8 mouse cellular contexts compared by ENCODE assay signal in the genomic region with DNA sequence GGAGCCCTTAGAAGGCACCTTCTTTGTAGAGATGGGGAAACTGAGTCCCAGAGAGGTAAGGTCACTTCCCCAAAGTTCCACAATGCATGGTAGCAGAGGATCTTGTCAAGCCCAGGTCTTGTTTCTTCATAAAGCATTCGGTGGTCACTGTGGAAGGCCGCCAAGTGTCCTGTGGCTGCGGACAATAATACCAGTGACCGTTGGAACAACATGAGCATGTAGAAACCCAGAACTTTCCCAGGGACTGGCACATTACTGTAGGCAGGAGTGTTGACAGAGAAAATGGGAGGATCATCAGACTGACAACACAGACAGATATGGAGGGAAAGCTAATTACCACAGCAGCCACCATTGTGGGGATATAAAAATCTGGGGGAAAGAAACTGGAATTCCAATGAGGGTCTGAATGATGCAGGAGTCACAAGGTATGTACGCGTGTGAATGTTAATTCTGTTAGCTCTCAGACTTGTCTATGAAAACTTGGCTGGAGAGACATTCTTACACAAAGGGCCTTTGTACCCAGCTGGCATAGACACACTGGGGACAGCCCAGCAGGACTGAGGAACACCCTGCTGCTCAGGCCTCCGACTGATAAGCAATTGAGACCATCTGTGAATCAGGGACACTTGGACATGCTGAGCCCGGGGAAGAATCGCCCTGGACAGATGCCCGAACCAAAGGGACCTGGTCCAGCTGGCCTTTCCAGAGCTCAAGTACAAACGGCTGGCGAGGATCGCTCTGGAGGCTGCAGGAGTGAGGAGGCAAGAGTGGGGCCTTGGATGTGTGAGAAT. TPM values are rescaled to one million over a fixed set of nuclear protein-coding genes. Genes with fewer than 3 reads are reported as not detected.
A peak's percentile ranks its signal among the peaks of the same experiment; 100 is the strongest.
DNase-seq lines count a peak whose midpoint lies in the region; ATAC-seq and TF ChIP-seq lines count a peak whose summit lies in the region.

No protein-coding gene starts in this region.

- no peaks in the 10 kb centered on the region for H3K36me3 ChIP-seq in kidney, embryonic 16.5 days (ENCODE audit: insufficient read depth, low read length)
- H3K36me3 ChIP-seq in embryonic facial prominence, embryonic 13.5 days: no peaks in the 10 kb centered on the region
- H3K36me3 ChIP-seq in heart, adult 2 months (ENCODE audit: control insufficient read depth, insufficient read depth, low read length): no peaks in the 10 kb centered on the region

- no peak overlapping the region for H3K9ac ChIP-seq in kidney, embryonic 16.5 days (replicated peaks; ENCODE audit: low read length)
- H3K9ac ChIP-seq in embryonic facial prominence, embryonic 13.5 days: no peak overlapping the region
- H3K9ac ChIP-seq in heart, adult 2 months (ENCODE audit: low read depth, low read length): no peak overlapping the region

- no peak for TF ChIP-seq POLR2A in heart, adult 2 months (IDR thresholded peaks at IDR 0.05; ENCODE audit: insufficient read depth, low read depth, low read length)

- no peak for ATAC-seq in kidney, embryonic 16.5 days (ENCODE audit: low FRiP score, low TSS enrichment)
- ATAC-seq in embryonic facial prominence, embryonic 13.5 days (ENCODE audit: insufficient number of reproducible peaks, insufficient read depth, low FRiP score, low TSS enrichment, low read depth): 0 out of 2 replicates have a peak, but pooled peaks have one; percentile 62

- no peak overlapping the region for H3K4me2 ChIP-seq in kidney, embryonic 16.5 days (replicated peaks; ENCODE audit: low read depth, low read length)
- no peak overlapping the region for H3K4me2 ChIP-seq in embryonic facial prominence, embryonic 13.5 days

- intact Hi-C loops in heart, adult 2 months (cut with DNase I): no loop called here

- DNase-seq in kidney, postnatal 10 days: peak; percentile 50
- peak; percentile 84 to 89 for DNase-seq in heart, adult 2 months
- DNase-seq in layer of hippocampus, adult 2 months (ENCODE audit: low spot score in 2 of 2): peak; percentile 76 to 87
- DNase-seq in lung, postnatal 36 days: peak; percentile 82
- peak; percentile 80 for DNase-seq in right cerebral cortex, postnatal 4 days
- no peak for DNase-seq in c-Kit-positive CD71-positive TER-119-positive erythroid progenitor cells, embryonic 14.5 days (ENCODE audit: low spot score)

- WGBS in kidney, embryonic 16.5 days: 79% methylated on average over 13 of the region's 13 CpGs
- 54% methylated on average over 13 of the region's 13 CpGs for WGBS in embryonic facial prominence, embryonic 13.5 days
- 47% methylated on average over 13 of the region's 13 CpGs for WGBS in heart, adult 2 months

- H3K4me3 ChIP-seq in kidney, embryonic 16.5 days (ENCODE audit: low read length): no peak overlapping the region
- H3K4me3 ChIP-seq in embryonic facial prominence, embryonic 13.5 days: no peak overlapping the region
- no peak overlapping the region for H3K4me3 ChIP-seq in heart, adult 2 months
- no peak overlapping the region for H3K4me3 ChIP-seq in layer of hippocampus, adult 2 months

- 0 out of 2 replicates have a peak, but pooled peaks cover under 1% of the 10 kb centered on the region for H3K4me1 ChIP-seq in kidney, embryonic 16.5 days (ENCODE audit: insufficient read depth, low read length)
- H3K4me1 ChIP-seq in embryonic facial prominence, embryonic 13.5 days: peaks cover 6% of the 10 kb centered on the region; the same call in 1 of the 2 replicates
- H3K4me1 ChIP-seq in heart, adult 2 months (ENCODE audit: control insufficient read depth, insufficient read depth, low read length): peaks cover 2% of the 10 kb centered on the region; the same call in 1 of the 2 replicates

- no peaks in the 10 kb centered on the region for H3K27me3 ChIP-seq in kidney, embryonic 16.5 days (ENCODE audit: insufficient read depth, low read length)
- H3K27me3 ChIP-seq in embryonic facial prominence, embryonic 13.5 days: no peaks in the 10 kb centered on the region
- no peaks in the 10 kb centered on the region for H3K27me3 ChIP-seq in heart, adult 2 months (ENCODE audit: control insufficient read depth, insufficient read depth, low read length)

- TF ChIP-seq EP300 in heart, adult 2 months (IDR thresholded peaks at IDR 0.05; ENCODE audit: insufficient read depth, low read depth, low read length): peak; percentile 71

- no peak for TF ChIP-seq CTCF in heart, adult 2 months (IDR thresholded peaks at IDR 0.05)
- no peak for TF ChIP-seq CTCF in layer of hippocampus, adult 2 months (conservative IDR thresholded peaks at IDR 0.05)

- H3K9me3 ChIP-seq in kidney, embryonic 16.5 days (ENCODE audit: low read length): no peaks in the 10 kb centered on the region
- no peaks in the 10 kb centered on the region for H3K9me3 ChIP-seq in embryonic facial prominence, embryonic 13.5 days

- H3K79me2 ChIP-seq in heart, adult 2 months (replicated peaks; ENCODE audit: control insufficient read depth, insufficient read depth, low read length): no peaks in the 10 kb centered on the region

- no peak overlapping the region for H3K27ac ChIP-seq in kidney, embryonic 16.5 days (ENCODE audit: low read length)
- peak overlapping the region; percentile 68 for H3K27ac ChIP-seq in embryonic facial prominence, embryonic 13.5 days
- peak overlapping the region; percentile 13 for H3K27ac ChIP-seq in heart, adult 2 months
- peak overlapping the region; percentile 81 for H3K27ac ChIP-seq in layer of hippocampus, adult 2 months

RNA-seq across cellular contexts. Expression of a gene that starts 9.3 kb away (rescaled TPM):
- 0.18 and 0.54 TPM in 2 replicates for polyA plus RNA-seq in kidney, embryonic 16.5 days (2015; fragmentation: Nextera tagmentation; extraction: Ambion mirVana)
- polyA plus RNA-seq in embryonic facial prominence, embryonic 13.5 days (2015; fragmentation: Nextera tagmentation; extraction: Ambion mirVana): 0.15 and 0.92 TPM in 2 replicates
- total RNA-seq in heart, adult 2 months (2021): not detected
- polyA plus RNA-seq in heart, adult 2 months (2012; rRNA removed): 0.15 TPM in 1 of 2 replicates, not detected in the other
- under 1 TPM; 0.79 to 0.86 TPM for total RNA-seq in layer of hippocampus, adult 2 months (2021)

RNA-seq across cellular contexts. Expression of a gene that starts 22.9 kb away (rescaled TPM):
- polyA plus RNA-seq in kidney, embryonic 16.5 days (2015; fragmentation: Nextera tagmentation; extraction: Ambion mirVana): 75.7 and 77.6 TPM in 2 replicates
- 67.9 and 68.2 TPM in 2 replicates for polyA plus RNA-seq in embryonic facial prominence, embryonic 13.5 days (2015; fragmentation: Nextera tagmentation; extraction: Ambion mirVana)
- total RNA-seq in heart, adult 2 months (2021): 100 to 1,000 TPM in 1 of 2 experiments, 10 to 100 TPM in 1; 91.6 to 102 TPM
- polyA plus RNA-seq in heart, adult 2 months (2012; rRNA removed): 92.3 and 142 TPM in 2 replicates
- total RNA-seq in layer of hippocampus, adult 2 months (2021): 10 to 100 TPM; 53.9 to 56.2 TPM

RNA-seq across cellular contexts. Expression of a gene that starts 55.1 kb away (rescaled TPM):
- polyA plus RNA-seq in kidney, embryonic 16.5 days (2015; fragmentation: Nextera tagmentation; extraction: Ambion mirVana): 36.3 and 39.1 TPM in 2 replicates
- polyA plus RNA-seq in embryonic facial prominence, embryonic 13.5 days (2015; fragmentation: Nextera tagmentation; extraction: Ambion mirVana): 42.9 and 43.2 TPM in 2 replicates
- total RNA-seq in heart, adult 2 months (2021): 10 to 100 TPM; 43.1 to 46.8 TPM
- 9.9 and 19.3 TPM in 2 replicates for polyA plus RNA-seq in heart, adult 2 months (2012; rRNA removed)
- 100 to 1,000 TPM; 213 to 225 TPM for total RNA-seq in layer of hippocampus, adult 2 months (2021)
